Mouse (Mus musculus) heart, embryonic 15.5 days (tissue): ENCODE measurements around the gene Tsku. TPM values are rescaled to one million over a fixed set of nuclear protein-coding genes. Genes with fewer than 3 reads are reported as not detected.

Source experiments
- ATAC-seq: fragments of 200-750 bp; cut with Nextera tagmentation; replicated peaks from 2 replicates; pipeline ENCODE4 v1.8.0; 2017; ENCODE audit warnings: low read depth, moderate TSS enrichment; ENCODE audit not compliant: insufficient number of reproducible peaks, insufficient read depth, low FRiP score
- H3K27ac ChIP-seq: fragments of 300-500 bp; sonication (generic); 2 replicates; pipeline ENCODE4 v1.5.1; 2015; ENCODE audit warnings: mild to moderate bottlenecking, inconsistent platforms
- H3K27me3 ChIP-seq: fragments of 300-500 bp; sonication (generic); 2 replicates; pipeline ENCODE4 v1.6.1; 2015; ENCODE audit warnings: inconsistent platforms
- H3K36me3 ChIP-seq: fragments of 300-500 bp; sonication (generic); 2 replicates; pipeline ENCODE4 v1.6.1; 2015; ENCODE audit warnings: mild to moderate bottlenecking, inconsistent platforms
- H3K4me1 ChIP-seq: fragments of 300-500 bp; sonication (generic); replicated peaks from 2 replicates; pipeline ENCODE4 v1.6.1; 2015; ENCODE audit warnings: inconsistent platforms
- H3K4me2 ChIP-seq: fragments of 300-500 bp; sonication (generic); 2 replicates; pipeline ENCODE4 v1.6.1; 2015; ENCODE audit warnings: inconsistent platforms, mild to moderate bottlenecking, moderate library complexity
- H3K4me3 ChIP-seq: fragments of 300-500 bp; sonication (generic); 2 replicates; pipeline ENCODE4 v1.5.1; 2015; ENCODE audit warnings: mild to moderate bottlenecking, inconsistent platforms
- H3K9ac ChIP-seq: fragments of 300-500 bp; sonication (generic); 2 replicates; pipeline ENCODE4 v1.6.1; 2015; ENCODE audit warnings: mild to moderate bottlenecking, inconsistent platforms
- H3K9me3 ChIP-seq: fragments of 300-500 bp; sonication (generic); replicated peaks from 2 replicates; pipeline ENCODE4 v1.6.1; 2016; ENCODE audit warnings: inconsistent platforms
- WGBS: fragments of 180-500 bp; shearing (Covaris S2); methylation state at CpG from one replicate; pipeline ENCODE4 v1.1.7; 2015; ENCODE audit warnings: mixed read lengths; 5-methylcytosine and 5-hydroxymethylcytosine counted together
- polyA plus RNA-seq: library from polyadenylated mRNA; unstranded; fragments of >200 nt; fragmentation: Nextera tagmentation; extraction: Ambion mirVana; gene quantifications from 2 replicates; pipeline ENCODE4 v1.2.1, GENCODE M21; 2015

The Tsku gene
- polyA plus RNA-seq, 1 experiment from 2014 or later, result 4.6 TPM

DNA sequence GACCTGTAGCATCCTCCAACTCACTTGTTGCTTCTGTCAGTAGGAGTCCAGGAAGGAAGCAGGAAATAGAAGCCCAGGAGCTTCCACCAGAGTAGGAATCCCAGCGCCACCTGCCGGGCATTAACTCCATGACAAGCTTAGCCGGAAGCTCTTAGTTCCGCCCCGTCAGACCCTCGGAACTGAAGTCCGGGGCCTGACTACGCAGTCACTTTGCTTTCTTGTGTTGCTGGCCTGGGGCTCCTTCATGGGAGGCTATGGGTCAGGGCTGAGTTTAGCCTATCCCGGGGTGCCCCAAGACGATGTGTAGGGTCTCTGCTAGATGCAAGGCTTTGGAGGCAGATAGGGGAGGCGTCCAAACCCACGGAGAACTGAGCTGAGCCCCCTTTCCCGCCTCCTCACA is 19.7 kb downstream of the Tsku start:
- Histone ChIP-seq H3K36me3 (no peaks in the 10 kb centered on the region), H3K27ac (no peak overlapping the region), H3K4me2 (peak overlapping the region; percentile 81), H3K9ac (peak overlapping the region; percentile 57), H3K27me3 (peaks cover 4% of the 10 kb centered on the region), H3K4me1 (no peaks in the 10 kb centered on the region), H3K4me3 (peak overlapping the region; percentile 49), H3K9me3 (no peaks in the 10 kb centered on the region)
- ATAC-seq, result peak; percentile 62
- WGBS, result 2% methylated on average over 13 of the region's 13 CpGs

DNA sequence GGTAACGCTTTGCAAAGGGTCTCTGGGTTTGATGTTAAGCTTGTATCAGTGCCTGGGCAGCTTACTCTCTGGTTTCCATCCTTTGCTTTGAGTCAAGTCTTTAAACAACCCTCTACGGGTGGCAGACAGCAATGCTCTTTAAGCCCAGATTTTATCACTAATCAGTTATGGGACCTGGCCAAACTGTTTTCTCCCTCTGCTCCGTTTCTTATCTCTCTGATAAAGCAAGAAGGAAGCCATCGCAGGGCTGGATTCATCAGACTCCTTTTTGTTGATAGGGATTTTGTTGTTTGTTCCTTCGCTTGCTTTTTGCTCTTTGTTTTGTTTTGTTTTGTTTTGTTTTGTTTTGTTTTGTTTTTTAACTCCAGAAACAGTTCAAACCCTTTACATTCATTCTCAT is 20.8 kb downstream of the Tsku start:
- Histone ChIP-seq H3K27ac (no peak overlapping the region), H3K27me3 (peaks cover 4% of the 10 kb centered on the region), H3K4me3 (no peak overlapping the region), H3K36me3 (no peaks in the 10 kb centered on the region), H3K9ac (no peak overlapping the region), H3K4me2 (no peak overlapping the region), H3K9me3 (no peaks in the 10 kb centered on the region), H3K4me1 (no peaks in the 10 kb centered on the region)
- no peak for ATAC-seq
- WGBS, result 48% methylated on average over 5 of the region's 5 CpGs

DNA sequence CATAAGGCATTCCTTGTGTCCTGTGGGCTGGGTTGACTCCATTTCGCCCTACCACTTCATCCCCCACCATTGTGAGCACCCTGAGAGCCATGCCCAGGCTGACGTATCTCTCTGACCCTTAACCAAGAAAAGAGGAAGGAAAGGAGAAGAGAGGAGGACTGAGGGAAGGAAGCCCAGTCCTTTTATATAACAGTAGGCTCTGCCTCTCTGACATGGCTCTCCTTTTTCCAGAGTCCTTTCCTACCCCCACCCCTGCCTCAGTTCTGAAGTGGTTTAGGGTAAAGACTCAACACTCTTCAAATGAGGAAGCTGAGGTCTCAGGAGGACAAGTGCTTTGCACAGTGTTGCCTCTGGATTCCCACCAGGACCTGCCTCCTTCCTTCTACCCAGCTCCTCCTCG is 27.1 kb downstream of the Tsku start:
- Histone ChIP-seq H3K27me3 (no peaks in the 10 kb centered on the region), H3K4me1 (peaks cover 14% of the 10 kb centered on the region), H3K9ac (no peak overlapping the region), H3K4me2 (no peak overlapping the region), H3K4me3 (no peak overlapping the region), H3K27ac (no peak overlapping the region), H3K9me3 (no peaks in the 10 kb centered on the region), H3K36me3 (no peaks in the 10 kb centered on the region)
- 61% methylated on average over 3 of the region's 3 CpGs for WGBS
- no peak for ATAC-seq

DNA sequence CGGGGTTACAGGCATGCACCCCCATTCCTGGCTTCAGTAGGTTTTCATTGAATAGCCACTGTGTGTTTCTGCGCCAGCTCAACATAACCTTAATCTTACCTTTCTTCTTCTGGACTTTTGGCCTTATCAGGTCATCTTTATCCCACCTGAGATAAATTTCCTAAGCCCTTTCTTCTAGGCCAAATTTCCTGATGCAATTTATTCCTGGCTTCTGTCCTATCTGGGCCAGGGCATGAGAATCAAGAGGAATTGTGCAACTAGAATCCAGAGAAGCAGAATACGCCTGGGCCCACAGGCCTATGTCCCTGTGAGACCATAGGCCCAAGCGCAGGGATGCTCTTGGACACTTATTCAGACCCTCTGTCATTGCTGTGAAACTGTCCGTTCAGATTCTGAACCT is 27.6 kb downstream of the Tsku start:
- Histone ChIP-seq H3K4me3 (no peak overlapping the region), H3K36me3 (no peaks in the 10 kb centered on the region), H3K27me3 (no peaks in the 10 kb centered on the region), H3K9me3 (no peaks in the 10 kb centered on the region), H3K4me1 (peaks cover 14% of the 10 kb centered on the region), H3K27ac (no peak overlapping the region), H3K9ac (no peak overlapping the region), H3K4me2 (no peak overlapping the region)
- ATAC-seq, result no peak
- 86% methylated on average over 5 of the region's 5 CpGs for WGBS

DNA sequence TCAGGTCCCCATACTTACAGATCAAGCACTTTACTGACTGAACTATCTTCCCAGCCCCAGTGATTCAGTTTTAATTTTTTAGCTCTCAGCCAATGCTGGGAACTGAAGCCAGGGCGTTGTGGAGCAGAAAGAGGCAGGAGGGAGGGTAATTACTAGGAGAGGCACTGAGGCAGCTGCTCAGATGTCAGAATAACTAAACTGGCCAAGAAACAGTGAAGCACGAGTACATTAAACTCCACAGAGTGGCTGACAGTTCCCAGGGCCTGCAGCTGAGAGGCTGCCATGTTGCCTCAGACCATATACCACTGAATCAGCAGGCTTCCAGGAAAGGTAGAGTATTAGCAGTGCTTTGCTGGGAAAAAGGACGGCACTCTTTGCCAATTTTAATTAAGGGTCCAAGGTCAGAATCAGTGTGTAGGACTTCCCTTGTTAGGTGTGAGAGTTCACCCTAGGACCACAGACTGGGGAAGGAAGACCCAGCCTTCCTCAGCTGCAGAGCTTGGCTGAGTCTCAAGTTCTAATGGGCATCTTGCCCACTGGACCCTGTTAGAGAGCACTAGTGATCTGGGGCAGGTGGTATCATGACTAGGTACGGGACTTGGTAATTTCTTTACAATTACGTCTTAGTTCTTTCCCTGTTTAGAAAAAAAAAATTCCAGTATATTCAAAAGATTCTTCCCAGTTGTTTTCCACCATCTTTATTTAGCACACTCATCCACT is 28.3 kb downstream of the Tsku start:
- H3K9ac ChIP-seq, result no peak overlapping the region
- no peaks in the 10 kb centered on the region for H3K9me3 ChIP-seq
- H3K36me3 ChIP-seq, result no peaks in the 10 kb centered on the region
- H3K27ac ChIP-seq, result no peak overlapping the region
- H3K4me1 ChIP-seq, result peaks cover 14% of the 10 kb centered on the region
- 66% methylated on average over 5 of the region's 5 CpGs for WGBS
- no peak for ATAC-seq
- H3K27me3 ChIP-seq, result no peaks in the 10 kb centered on the region
- H3K4me3 ChIP-seq, result no peak overlapping the region
- H3K4me2 ChIP-seq, result no peak overlapping the region

DNA sequence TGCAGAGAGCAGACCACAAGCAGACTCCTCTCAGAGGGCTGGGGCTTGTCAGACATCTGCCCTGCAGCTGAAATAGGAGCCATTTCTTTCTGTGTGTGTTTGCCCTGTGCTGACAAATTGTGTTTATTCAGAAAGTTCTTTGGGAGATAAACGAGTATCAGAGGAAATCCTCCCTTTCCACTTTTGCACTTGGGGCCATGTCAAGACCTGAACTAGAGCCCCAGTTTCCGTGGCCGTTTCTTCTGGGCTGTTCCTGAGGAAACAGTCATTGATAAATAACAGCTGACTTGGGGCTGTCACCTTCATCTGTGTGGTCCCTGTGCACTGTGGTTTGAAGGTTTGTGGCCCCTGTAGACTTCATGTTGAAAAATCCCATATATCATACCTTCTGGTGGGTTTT is 29.2 kb downstream of the Tsku start:
- no peak overlapping the region for H3K27ac ChIP-seq
- H3K9ac ChIP-seq, result no peak overlapping the region
- no peaks in the 10 kb centered on the region for H3K36me3 ChIP-seq
- no peaks in the 10 kb centered on the region for H3K9me3 ChIP-seq
- peaks cover 14% of the 10 kb centered on the region for H3K4me1 ChIP-seq
- H3K4me3 ChIP-seq, result no peak overlapping the region
- 27% methylated on average over 3 of the region's 3 CpGs for WGBS
- ATAC-seq, result 0 out of 2 replicates have a peak, but pooled peaks have one; percentile 35
- H3K4me2 ChIP-seq, result no peak overlapping the region
- no peaks in the 10 kb centered on the region for H3K27me3 ChIP-seq

DNA sequence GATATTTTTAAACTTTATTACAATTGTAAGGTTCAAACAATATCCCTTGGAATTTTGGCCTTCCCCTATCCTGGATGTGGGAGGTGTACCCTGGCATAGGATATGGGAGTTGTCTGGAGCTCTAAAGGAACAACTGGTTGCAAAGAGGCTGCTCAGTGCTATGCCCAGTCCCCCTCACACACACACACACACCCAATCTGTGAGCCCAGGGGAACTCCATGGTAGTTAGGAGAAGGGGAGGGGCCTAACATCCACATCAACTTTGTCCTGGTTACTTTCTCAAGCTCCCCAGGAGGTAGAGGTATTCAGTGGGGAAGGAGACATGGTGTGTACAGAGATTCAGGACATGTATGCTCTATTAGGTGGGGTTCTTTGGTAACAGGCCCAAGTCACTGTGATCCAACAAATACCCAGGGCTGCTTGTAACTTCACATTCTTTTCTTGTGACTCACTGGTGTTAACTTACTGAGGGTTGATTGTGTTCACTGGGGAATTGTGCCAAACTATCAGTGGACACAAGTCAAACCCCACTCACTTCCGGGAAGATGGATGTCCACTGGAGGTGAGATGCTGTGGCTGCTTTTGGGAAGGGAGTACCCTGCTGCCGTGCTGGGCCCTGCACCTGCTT is 30.6 kb downstream of the Tsku start:
- 31% methylated on average over 2 of the region's 2 CpGs for WGBS

DNA sequence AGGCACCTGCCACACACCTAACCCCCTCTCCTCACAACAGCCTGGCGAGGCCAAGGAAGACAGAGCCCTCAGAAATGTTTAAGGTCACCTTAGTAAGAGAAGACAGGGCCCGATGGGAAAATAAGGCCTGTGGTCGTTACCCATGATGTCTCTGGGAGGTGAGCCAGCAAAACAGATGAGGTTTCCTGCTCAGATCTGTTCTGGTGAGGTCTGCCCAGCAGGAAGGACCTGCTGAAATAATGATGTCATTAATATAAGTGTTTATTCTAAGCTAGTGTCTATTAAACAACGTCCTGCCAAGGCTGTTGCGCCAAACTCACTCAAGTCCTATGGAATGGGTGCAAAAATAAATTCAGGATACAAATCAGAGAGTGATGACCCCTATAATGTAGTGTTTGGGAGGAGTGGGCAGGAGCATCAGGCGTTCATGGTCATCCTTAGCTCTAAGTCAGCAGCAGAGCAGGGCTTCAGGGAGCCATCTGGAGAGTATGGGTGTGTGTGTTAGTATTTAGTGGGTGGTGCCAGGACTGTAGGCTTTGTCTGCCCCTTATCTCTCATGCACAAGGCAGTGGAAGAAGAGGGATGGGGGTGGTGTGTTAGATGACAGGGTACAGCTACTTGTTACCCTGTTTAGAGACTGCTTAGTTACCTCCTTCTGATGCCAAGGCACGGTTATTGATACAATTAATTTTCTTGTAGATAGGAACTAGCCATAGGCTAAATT is 31.3 kb downstream of the Tsku start:
- Histone ChIP-seq H3K36me3 (no peaks in the 10 kb centered on the region), H3K9ac (no peak overlapping the region), H3K4me2 (no peak overlapping the region), H3K27ac (no peak overlapping the region), H3K4me3 (no peak overlapping the region), H3K27me3 (no peaks in the 10 kb centered on the region), H3K9me3 (no peaks in the 10 kb centered on the region), H3K4me1 (peaks cover 14% of the 10 kb centered on the region)
- ATAC-seq, result 0 out of 2 replicates have a peak, but pooled peaks have one; percentile 20
- 50% methylated on average over 7 of the region's 7 CpGs for WGBS

More for the DNA sequence above, 30.6 kb downstream of the Tsku start:
- Histone ChIP-seq H3K27ac (no peak overlapping the region), H3K4me3 (no peak overlapping the region), H3K9ac (no peak overlapping the region), H3K4me1 (peaks cover 14% of the 10 kb centered on the region), H3K4me2 (no peak overlapping the region), H3K36me3 (no peaks in the 10 kb centered on the region), H3K9me3 (no peaks in the 10 kb centered on the region), H3K27me3 (no peaks in the 10 kb centered on the region)
- ATAC-seq, result no peak

DNA sequence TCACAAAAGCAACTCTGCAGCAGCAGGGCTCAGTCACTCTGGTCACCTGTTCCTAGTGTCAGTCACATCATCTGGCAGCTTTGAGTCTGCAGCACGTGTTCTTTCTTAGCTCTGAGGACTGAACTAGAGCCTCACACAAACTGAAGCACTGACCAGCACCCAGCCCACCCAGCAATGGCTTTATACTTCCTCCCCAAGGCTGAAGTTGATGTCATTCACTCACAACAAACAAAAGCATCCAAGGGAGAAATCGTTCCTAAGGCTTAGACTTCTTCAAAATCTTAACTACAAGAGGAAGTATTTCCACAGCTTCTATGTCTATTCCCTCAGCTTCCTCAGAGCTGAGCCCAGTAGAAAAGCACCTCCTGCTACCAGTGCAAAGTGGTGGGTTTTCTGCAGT is 32.8 kb downstream of the Tsku start:
- Histone ChIP-seq H3K4me1 (peaks cover 20% of the 10 kb centered on the region), H3K9ac (no peak overlapping the region), H3K36me3 (no peaks in the 10 kb centered on the region), H3K27ac (no peak overlapping the region), H3K27me3 (no peaks in the 10 kb centered on the region), H3K9me3 (no peaks in the 10 kb centered on the region), H3K4me3 (no peak overlapping the region), H3K4me2 (no peak overlapping the region)
- 52% methylated on average over 2 of the region's 2 CpGs for WGBS
- ATAC-seq, result no peak

DNA sequence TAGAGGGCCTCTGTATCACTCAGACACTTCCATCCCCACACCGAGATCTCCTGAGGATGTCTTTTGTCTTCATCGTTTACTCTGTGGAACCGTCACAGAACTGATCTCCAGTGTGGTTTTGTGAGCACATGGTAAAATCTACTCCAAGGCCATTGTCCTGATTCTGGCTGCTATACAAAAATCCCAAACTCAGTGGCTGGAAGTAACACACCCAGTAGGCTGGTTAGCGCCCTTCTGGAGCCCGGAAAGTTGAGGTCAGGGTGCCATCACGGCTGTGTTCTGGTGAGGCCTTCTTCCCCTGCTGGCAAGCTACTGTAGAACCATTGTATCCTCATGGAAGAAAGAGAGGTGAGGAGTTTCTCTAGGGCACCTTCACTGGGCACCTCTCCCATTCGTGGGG is 35.1 kb downstream of the Tsku start:
- no peak overlapping the region for H3K4me2 ChIP-seq
- peaks cover 27% of the 10 kb centered on the region for H3K4me1 ChIP-seq
- no peaks in the 10 kb centered on the region for H3K9me3 ChIP-seq
- H3K9ac ChIP-seq, result no peak overlapping the region
- H3K36me3 ChIP-seq, result no peaks in the 10 kb centered on the region
- ATAC-seq, result no peak
- H3K4me3 ChIP-seq, result no peak overlapping the region
- WGBS, result 78% methylated on average over 7 of the region's 7 CpGs
- no peaks in the 10 kb centered on the region for H3K27me3 ChIP-seq
- no peak overlapping the region for H3K27ac ChIP-seq

DNA sequence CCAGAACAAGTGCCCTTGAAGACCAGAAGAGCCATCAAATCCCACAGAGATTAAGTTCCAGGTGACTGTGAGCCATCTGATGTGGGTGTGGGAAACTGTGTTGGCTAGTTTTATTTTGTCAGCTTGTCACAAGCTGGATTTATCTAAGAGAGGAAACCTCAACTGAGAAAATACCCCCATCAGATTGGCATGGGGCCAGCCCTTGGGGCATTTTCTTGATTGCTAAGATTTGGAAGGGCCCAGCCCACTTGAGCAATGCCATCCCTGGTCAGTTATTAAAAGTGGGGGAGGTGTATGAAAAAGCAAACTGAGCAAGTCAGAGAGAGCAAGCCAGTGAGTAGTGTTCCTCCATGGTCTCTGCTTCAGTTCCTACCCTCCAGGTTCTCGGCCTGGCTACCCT is 36.9 kb downstream of the Tsku start:
- Histone ChIP-seq H3K4me2 (no peak overlapping the region), H3K9me3 (no peaks in the 10 kb centered on the region), H3K36me3 (no peaks in the 10 kb centered on the region), H3K27ac (no peak overlapping the region), H3K27me3 (no peaks in the 10 kb centered on the region), H3K4me3 (no peak overlapping the region), H3K4me1 (peaks cover 12% of the 10 kb centered on the region; the same call in 1 of the 2 replicates), H3K9ac (no peak overlapping the region)
- ATAC-seq, result no peak
- 65% methylated on average over 1 of the region's 1 CpGs for WGBS
